Mouse (Mus musculus): ENCODE results near the gene Arl8b.

DNA sequence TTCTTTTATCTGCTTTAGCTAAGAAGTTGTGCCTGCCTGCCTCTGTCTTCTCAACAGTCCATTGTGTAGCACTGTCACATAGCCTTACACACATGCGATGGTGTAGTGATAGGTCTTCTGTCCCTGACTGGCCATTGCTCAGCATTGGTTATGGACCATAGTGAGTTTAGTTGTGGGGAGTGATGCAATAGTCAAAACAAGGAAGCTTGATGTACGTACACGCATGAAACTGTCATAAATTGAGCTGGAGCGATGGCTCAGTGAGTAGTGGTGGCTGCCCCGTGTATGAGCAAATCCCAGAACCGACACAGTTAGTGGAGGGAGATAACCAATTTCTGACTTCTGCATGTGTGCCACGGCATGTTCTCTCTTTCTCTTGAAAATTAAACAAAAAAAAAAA, 31.6 kb upstream of the Arl8b start:
- TF ChIP-seq CTCF (conservative IDR thresholded peaks at IDR 0.05; ENCODE audit: low read length) (no peak), POU5F1 (IDR thresholded peaks at IDR 0.05; ENCODE audit: borderline replicate concordance, low read length) (no peak), NANOG (IDR thresholded peaks at IDR 0.05; ENCODE audit: borderline replicate concordance, low read length) (no peak)
